Mouse (Mus musculus) hindbrain, embryonic 11.5 days (tissue): ENCODE measurements around the gene Wdr38. TPM values are rescaled to one million over a fixed set of nuclear protein-coding genes. Genes with fewer than 3 reads are reported as not detected.
"Not testable (repeated sequence)": the region's sequence is repeated elsewhere in the genome, so short reads cannot be mapped to it uniquely, and the experiment has no call there.

Experiments used
- ATAC-seq: fragments of 200-750 bp; cut with Nextera tagmentation; 2 replicates; pipeline ENCODE4 v1.8.0; 2017; ENCODE audit warnings: mild to moderate bottlenecking, moderate TSS enrichment, moderate library complexity; ENCODE audit not compliant: low FRiP score
- DNase-seq: peaks from one replicate; pipeline ENCODE4 v3.0.0-alpha.2; 2015; ENCODE audit warnings: low spot score
- H3K27ac ChIP-seq: fragments of 300-500 bp; sonication (generic); 2 replicates; pipeline ENCODE4 v1.5.1; 2014; ENCODE audit warnings: mild to moderate bottlenecking, low read depth, low read length
- H3K27me3 ChIP-seq: fragments of 300-500 bp; sonication (generic); 2 replicates; pipeline ENCODE4 v1.6.1; 2014; ENCODE audit warnings: mild to moderate bottlenecking, low read length, moderate library complexity, mixed read lengths; ENCODE audit not compliant: control insufficient read depth, insufficient read depth
- H3K36me3 ChIP-seq: fragments of 300-500 bp; sonication (generic); 2 replicates; pipeline ENCODE4 v1.6.1; 2014; ENCODE audit warnings: mild to moderate bottlenecking, low read length, moderate library complexity, mixed read lengths; ENCODE audit not compliant: control insufficient read depth, insufficient read depth
- H3K4me1 ChIP-seq: fragments of 300-500 bp; sonication (generic); replicated peaks from 2 replicates; pipeline ENCODE4 v1.6.1; 2014; ENCODE audit warnings: low read length, mixed read lengths; ENCODE audit not compliant: control insufficient read depth, insufficient read depth
- H3K4me2 ChIP-seq: fragments of 300-500 bp; sonication (generic); replicated peaks from 2 replicates; pipeline ENCODE4 v1.6.1; 2014; ENCODE audit warnings: mild to moderate bottlenecking, low read depth, low read length
- H3K4me3 ChIP-seq: fragments of 300-500 bp; sonication (generic); 2 replicates; pipeline ENCODE4 v1.5.1; 2014; ENCODE audit warnings: low read depth, low read length
- H3K9ac ChIP-seq: fragments of 300-500 bp; sonication (generic); 2 replicates; pipeline ENCODE4 v1.6.1; 2014; ENCODE audit warnings: low read depth, low read length
- H3K9me3 ChIP-seq: fragments of 300-500 bp; sonication (generic); 2 replicates; pipeline ENCODE4 v1.6.1; 2016; ENCODE audit warnings: low read length; ENCODE audit not compliant: control insufficient read depth
- WGBS: fragments of 180-500 bp; shearing (Covaris S2); extraction: QIAGEN DNeasy Blood & Tissue Kit; methylation state at CpG from one replicate; pipeline ENCODE4 v1.1.7; 2014; 5-methylcytosine and 5-hydroxymethylcytosine counted together
- polyA plus RNA-seq: library from polyadenylated mRNA; unstranded; fragments of >200 nt; fragmentation: Nextera tagmentation; extraction: Ambion mirVana; gene quantifications from 2 replicates; pipeline ENCODE4 v1.2.1, GENCODE M21; 2014

Wdr38 gene
- polyA plus RNA-seq, 1 experiment from 2014 or later: 1.5 TPM

GRCm38 (mm10) chr2:39008954-39009365 is 11.7 kb downstream of the Wdr38 start:
- WGBS: 36% methylated on average over 3 of the region's 3 CpGs
- no peaks in the 10 kb centered on the region for H3K9me3 ChIP-seq
- ATAC-seq: no peak
- peak; percentile 30 for DNase-seq
- H3K36me3 ChIP-seq: no peaks in the 10 kb centered on the region
- H3K4me1 ChIP-seq: peaks cover 8% of the 10 kb centered on the region; the same call in 1 of the 2 replicates
- peak overlapping the region; percentile 76 for H3K9ac ChIP-seq
- peak overlapping the region; percentile 88 for H3K4me2 ChIP-seq
- H3K27me3 ChIP-seq: no peaks in the 10 kb centered on the region
- H3K27ac ChIP-seq: no peak overlapping the region
- H3K4me3 ChIP-seq: peak overlapping the region; percentile 61

DNA sequence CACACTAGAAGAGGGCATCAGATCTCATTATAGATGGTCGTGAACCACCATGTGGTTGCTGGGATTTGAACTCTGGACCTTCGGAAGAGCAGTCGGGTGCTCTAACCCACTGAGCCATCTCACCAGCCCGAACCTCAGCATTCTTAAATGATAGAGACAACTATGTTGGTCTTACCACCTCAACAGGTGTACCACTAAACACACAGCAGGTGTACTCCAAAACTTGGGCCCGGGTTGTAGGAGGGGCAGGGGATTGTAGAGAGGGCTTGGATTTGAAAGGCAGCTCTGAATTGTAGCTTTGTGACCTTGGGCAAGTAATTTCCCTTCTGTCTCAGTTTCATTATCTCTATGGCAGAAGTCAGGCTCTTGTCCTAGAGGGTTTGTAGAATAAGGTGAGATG is 12.9 kb downstream of the Wdr38 start:
- WGBS: 92% methylated on average over 5 of the region's 5 CpGs
- not testable (repeated sequence) for H3K4me3 ChIP-seq, H3K36me3 ChIP-seq, H3K27ac ChIP-seq, H3K27me3 ChIP-seq, H3K4me1 ChIP-seq, H3K9ac ChIP-seq, H3K4me2 ChIP-seq, ATAC-seq, DNase-seq, H3K9me3 ChIP-seq

GRCm38 (mm10) chr2:39011264-39011663 is 14.0 kb downstream of the Wdr38 start:
- ATAC-seq (no peak), DNase-seq (no peak)
- peaks cover 3% of the 10 kb centered on the region; the same call in 1 of the 2 replicates for H3K36me3 ChIP-seq

GRCm38 (mm10) chr2:39011971-39012370 is 14.7 kb downstream of the Wdr38 start:
- Histone ChIP-seq H3K4me2 (no peak overlapping the region), H3K4me3 (no peak overlapping the region), H3K36me3 (peaks cover 5% of the 10 kb centered on the region; the same call in 1 of the 2 replicates), H3K9me3 (no peaks in the 10 kb centered on the region), H3K27ac (no peak overlapping the region), H3K9ac (no peak overlapping the region), H3K4me1 (0 out of 2 replicates have a peak, but pooled peaks cover 4% of the 10 kb centered on the region), H3K27me3 (no peaks in the 10 kb centered on the region)
- ATAC-seq (no peak), DNase-seq (no peak)
- 95% methylated on average over 3 of the region's 3 CpGs for WGBS

More at GRCm38 (mm10) chr2:39011264-39011663, 14.0 kb downstream of the Wdr38 start:
- H3K27ac ChIP-seq: no peak overlapping the region
- H3K4me2 ChIP-seq: no peak overlapping the region
- H3K27me3 ChIP-seq: no peaks in the 10 kb centered on the region
- H3K4me3 ChIP-seq: no peak overlapping the region
- no peaks in the 10 kb centered on the region for H3K9me3 ChIP-seq
- H3K9ac ChIP-seq: no peak overlapping the region
- 0 out of 2 replicates have a peak, but pooled peaks cover 4% of the 10 kb centered on the region for H3K4me1 ChIP-seq

- WGBS: 89% methylated on average over 7 of the region's 7 CpGs
- no peaks in the 10 kb centered on the region for H3K27me3 ChIP-seq
- ATAC-seq (no peak), DNase-seq (no peak)
- H3K4me1 ChIP-seq: 0 out of 2 replicates have a peak, but pooled peaks cover 4% of the 10 kb centered on the region
- no peak overlapping the region for H3K4me2 ChIP-seq
- H3K36me3 ChIP-seq: peaks cover 5% of the 10 kb centered on the region; the same call in 1 of the 2 replicates
- no peak overlapping the region for H3K27ac ChIP-seq
- H3K9me3 ChIP-seq: no peaks in the 10 kb centered on the region
- no peak overlapping the region for H3K9ac ChIP-seq
- no peak overlapping the region for H3K4me3 ChIP-seq
These were observed 15.5 kb downstream of the Wdr38 start for GRCm38 (mm10) chr2:39012768-39013279.

GRCm38 (mm10) chr2:39016581-39016980 is 19.3 kb downstream of the Wdr38 start:
- no peak for DNase-seq
- Histone ChIP-seq H3K36me3 (peaks cover 5% of the 10 kb centered on the region; the same call in 1 of the 2 replicates), H3K27ac (no peak overlapping the region), H3K9me3 (no peaks in the 10 kb centered on the region), H3K27me3 (no peaks in the 10 kb centered on the region), H3K4me1 (no peaks in the 10 kb centered on the region), H3K9ac (no peak overlapping the region), H3K4me3 (no peak overlapping the region), H3K4me2 (no peak overlapping the region)
- ATAC-seq: no peak
- 82% methylated on average over 3 of the region's 3 CpGs for WGBS

GRCm38 (mm10) chr2:39020004-39020403 is 22.7 kb downstream of the Wdr38 start:
- Histone ChIP-seq H3K36me3 (peaks cover 7% of the 10 kb centered on the region; the same call in 1 of the 2 replicates), H3K9ac (no peak overlapping the region), H3K4me3 (no peak overlapping the region), H3K27ac (no peak overlapping the region), H3K9me3 (no peaks in the 10 kb centered on the region), H3K27me3 (no peaks in the 10 kb centered on the region), H3K4me2 (no peak overlapping the region), H3K4me1 (no peaks in the 10 kb centered on the region)
- WGBS: 92% methylated on average over 1 of the region's 1 CpGs
- ATAC-seq (no peak), DNase-seq (no peak)

- Histone ChIP-seq H3K27ac (no peak overlapping the region), H3K4me3 (no peak overlapping the region), H3K27me3 (no peaks in the 10 kb centered on the region), H3K9me3 (no peaks in the 10 kb centered on the region), H3K9ac (no peak overlapping the region), H3K36me3 (peaks cover 14% of the 10 kb centered on the region; the same call in 1 of the 2 replicates), H3K4me2 (no peak overlapping the region), H3K4me1 (no peaks in the 10 kb centered on the region)
- no peak for DNase-seq
- 88% methylated on average over 1 of the region's 1 CpGs for WGBS
- no peak for ATAC-seq
These were observed 34.3 kb downstream of the Wdr38 start for GRCm38 (mm10) chr2:39031611-39032010.

DNA sequence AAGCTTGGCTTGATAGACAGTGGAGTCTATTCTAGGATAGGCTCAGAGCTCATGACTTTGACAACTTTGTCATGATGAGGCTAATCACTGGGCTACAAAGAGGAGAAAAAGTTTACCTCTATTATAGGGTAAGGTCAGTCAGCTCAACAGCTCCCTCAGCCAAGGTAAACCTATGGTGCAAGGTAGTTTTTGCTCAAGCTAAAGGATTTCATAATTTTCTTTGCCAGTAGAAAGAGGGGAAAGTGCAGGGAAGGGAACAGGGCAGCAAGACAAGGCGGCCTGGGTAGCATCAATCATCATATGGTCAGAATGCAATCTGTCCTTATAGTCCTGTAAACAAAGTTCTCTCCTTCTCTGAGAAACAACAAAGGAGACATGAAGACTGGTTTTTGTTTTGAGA is 42.9 kb downstream of the Wdr38 start:
- Histone ChIP-seq H3K4me2 (no peak overlapping the region), H3K4me1 (no peaks in the 10 kb centered on the region), H3K9ac (no peak overlapping the region), H3K36me3 (peaks cover 7% of the 10 kb centered on the region), H3K27ac (no peak overlapping the region), H3K4me3 (no peak overlapping the region), H3K9me3 (no peaks in the 10 kb centered on the region), H3K27me3 (no peaks in the 10 kb centered on the region)
- 89% methylated on average over 1 of the region's 1 CpGs for WGBS
- ATAC-seq (no peak), DNase-seq (no peak)
